Mouse (Mus musculus): ENCODE data around the gene Fam32a. TPM values are rescaled to one million over a fixed set of nuclear protein-coding genes. Genes with fewer than 3 reads are reported as not detected.

The Fam32a gene
- polyA plus RNA-seq, 1 experiment from 2014 or later: 70.9 TPM

DNA sequence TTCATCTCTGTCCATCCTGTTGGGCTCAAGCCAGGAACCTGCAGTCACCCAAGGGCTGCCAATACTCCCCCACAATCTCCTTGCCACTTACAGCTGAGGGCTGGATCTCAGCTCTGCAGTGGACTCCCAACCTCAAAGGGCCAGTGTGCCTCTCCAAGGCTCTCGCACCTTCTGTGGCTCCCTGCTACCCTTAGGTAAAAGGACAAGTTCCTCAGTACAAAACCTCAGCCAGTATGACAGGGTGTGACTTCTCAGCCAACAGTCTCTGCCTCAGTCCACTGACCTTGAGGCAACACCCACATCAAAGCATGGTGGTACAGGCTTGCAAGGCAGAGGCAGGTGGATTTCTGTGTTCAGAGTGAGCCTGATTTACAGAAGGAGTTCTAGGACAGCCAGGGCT lies 7.7 kb upstream of the Fam32a start:
- Histone ChIP-seq H3K4me2 (replicated peaks) (no peak overlapping the region), H3K4me3 (replicated peaks) (no peak overlapping the region), H3K27me3 (replicated peaks) (0 out of 2 replicates have a peak, but pooled peaks cover 2% of the 10 kb centered on the region), H3K27ac (no peak overlapping the region), H3K36me3 (no peaks in the 10 kb centered on the region), H3K4me1 (replicated peaks) (no peaks in the 10 kb centered on the region), H3K9me3 (no peaks in the 10 kb centered on the region), H3K9ac (no peak overlapping the region)
- WGBS: 68% methylated on average over 1 of the region's 1 CpGs
- no peak for ATAC-seq

DNA sequence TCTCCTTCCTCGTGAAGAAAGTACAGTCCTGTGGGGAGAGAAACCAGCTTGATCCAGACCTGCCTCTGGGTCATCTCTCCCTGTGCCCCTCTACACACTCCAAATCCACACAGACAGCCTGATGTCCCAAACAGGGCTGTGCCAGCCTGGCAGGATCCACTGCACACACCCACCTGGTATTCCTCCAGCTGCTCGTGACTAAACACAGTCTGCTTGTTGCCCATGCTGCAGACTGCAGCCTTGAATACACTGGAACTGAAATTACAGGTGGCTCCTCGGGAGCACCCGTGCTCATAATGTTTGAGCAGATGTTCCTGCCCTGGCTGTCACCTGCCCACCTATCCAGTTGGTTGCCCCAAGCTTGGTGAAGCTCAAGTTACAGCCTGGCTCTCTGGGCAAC lies 6.8 kb upstream of the Fam32a start, which contains the start of gene Cib3:
Gene Cib3, minus strand, starts transcription at position 87 of the 400 bp plus-strand sequence.
- H3K4me1 ChIP-seq (replicated peaks): no peaks in the 10 kb centered on the region
- no peak within 1 kb of the TSS for H3K27ac ChIP-seq
- ATAC-seq: no peak
- no peaks in the 10 kb centered on the region for H3K9me3 ChIP-seq
- no peak within 1 kb of the TSS for H3K4me2 ChIP-seq (replicated peaks)
- WGBS: 57% methylated on average over 4 of the region's 4 CpGs
- H3K36me3 ChIP-seq: no peaks in the 10 kb centered on the region
- H3K27me3 ChIP-seq (replicated peaks): 0 out of 2 replicates have a peak, but pooled peaks cover 2% of the 10 kb centered on the region
- H3K4me3 ChIP-seq (replicated peaks): no peak within 1 kb of the TSS
- H3K9ac ChIP-seq: no peak within 1 kb of the TSS

DNA sequence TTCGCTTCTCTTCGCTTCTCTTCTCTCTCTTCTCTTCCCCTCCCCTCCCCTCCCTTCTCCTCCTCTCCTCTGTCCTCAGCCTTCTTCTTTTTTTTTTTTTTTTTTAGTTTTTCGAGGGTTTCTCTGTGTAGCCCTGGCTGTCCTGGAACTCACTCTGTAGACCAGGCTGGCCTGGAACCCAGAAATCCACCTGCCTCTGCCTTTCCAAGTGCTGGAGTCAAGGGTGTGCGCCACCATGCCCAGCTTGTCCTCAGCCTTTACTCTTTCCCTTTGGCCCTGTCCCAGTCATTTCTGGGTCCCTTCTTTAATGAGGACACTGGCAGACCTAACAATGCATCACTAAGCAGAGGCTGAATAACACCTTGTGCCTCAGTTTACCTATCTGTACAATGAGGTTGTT lies 6.0 kb upstream of the Fam32a start, which contains the start of gene Gm11034:
Gene Gm11034, minus strand, starts transcription at position 101 of the 400 bp plus-strand sequence.
- H3K9me3 ChIP-seq: no peaks in the 10 kb centered on the region
- 71% methylated on average over 4 of the region's 4 CpGs for WGBS
- 0 out of 2 replicates have a peak, but pooled peaks cover 2% of the 10 kb centered on the region for H3K27me3 ChIP-seq (replicated peaks)
- H3K27ac ChIP-seq: no peak within 1 kb of the TSS
- no peaks in the 10 kb centered on the region for H3K36me3 ChIP-seq
- no peak for ATAC-seq
- H3K4me2 ChIP-seq (replicated peaks): no peak within 1 kb of the TSS
- no peak within 1 kb of the TSS for H3K9ac ChIP-seq
- no peaks in the 10 kb centered on the region for H3K4me1 ChIP-seq (replicated peaks)
- H3K4me3 ChIP-seq (replicated peaks): no peak within 1 kb of the TSS

DNA sequence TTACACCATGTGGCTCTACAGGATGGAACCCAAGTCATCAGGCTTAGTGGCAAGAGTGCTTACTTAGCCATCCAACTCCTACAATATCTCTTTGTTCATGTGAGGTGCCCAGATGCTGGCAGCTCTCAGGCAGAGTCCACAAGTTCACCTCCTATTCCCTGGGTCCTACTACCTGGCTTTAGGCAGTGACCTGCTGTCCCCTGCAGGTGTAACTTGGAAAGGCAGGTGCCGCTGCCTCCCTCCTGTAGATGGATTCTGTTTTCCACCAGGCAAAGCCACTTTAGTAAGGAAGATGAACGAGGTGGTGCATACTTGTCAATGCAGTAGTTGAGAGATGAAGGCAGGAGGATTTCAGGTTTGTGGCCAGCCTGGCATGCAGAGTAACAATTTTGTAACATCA lies 4.5 kb upstream of the Fam32a start:
- no peak for ATAC-seq
- Histone ChIP-seq H3K27me3 (replicated peaks) (0 out of 2 replicates have a peak, but pooled peaks cover 2% of the 10 kb centered on the region), H3K9ac (no peak overlapping the region), H3K4me1 (replicated peaks) (no peaks in the 10 kb centered on the region), H3K4me3 (replicated peaks) (no peak overlapping the region), H3K9me3 (no peaks in the 10 kb centered on the region), H3K36me3 (no peaks in the 10 kb centered on the region), H3K4me2 (replicated peaks) (no peak overlapping the region), H3K27ac (no peak overlapping the region)
- 47% methylated on average over 2 of the region's 2 CpGs for WGBS

DNA sequence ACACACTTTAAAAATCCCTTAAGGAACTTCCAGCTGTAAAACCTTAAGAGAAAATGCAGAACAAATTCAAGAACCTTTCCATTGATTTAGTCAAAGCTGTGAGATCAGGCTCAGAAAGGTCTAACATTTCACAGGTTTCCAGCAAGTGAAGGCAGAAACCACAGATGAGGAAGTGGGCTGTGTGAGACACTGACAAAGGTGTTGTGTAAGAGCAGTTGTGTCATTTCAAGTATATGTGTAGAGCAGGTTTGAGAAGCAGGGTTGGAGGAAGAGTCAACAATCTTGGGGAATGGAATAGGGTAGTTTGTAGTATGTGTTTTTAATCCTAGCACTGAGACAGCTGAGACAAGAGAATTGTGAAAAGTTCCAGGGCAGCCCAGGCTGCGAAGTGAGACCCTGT lies 3.7 kb upstream of the Fam32a start:
- H3K4me2 ChIP-seq (replicated peaks): no peak overlapping the region
- no peaks in the 10 kb centered on the region for H3K36me3 ChIP-seq
- H3K9me3 ChIP-seq: no peaks in the 10 kb centered on the region
- ATAC-seq: no peak
- no peak overlapping the region for H3K9ac ChIP-seq
- H3K27ac ChIP-seq: no peak overlapping the region
- WGBS: 48% methylated on average over 1 of the region's 1 CpGs
- H3K4me3 ChIP-seq (replicated peaks): no peak overlapping the region
- 0 out of 2 replicates have a peak, but pooled peaks cover 2% of the 10 kb centered on the region for H3K27me3 ChIP-seq (replicated peaks)
- H3K4me1 ChIP-seq (replicated peaks): peaks cover 7% of the 10 kb centered on the region; the same call in 1 of the 2 replicates

DNA sequence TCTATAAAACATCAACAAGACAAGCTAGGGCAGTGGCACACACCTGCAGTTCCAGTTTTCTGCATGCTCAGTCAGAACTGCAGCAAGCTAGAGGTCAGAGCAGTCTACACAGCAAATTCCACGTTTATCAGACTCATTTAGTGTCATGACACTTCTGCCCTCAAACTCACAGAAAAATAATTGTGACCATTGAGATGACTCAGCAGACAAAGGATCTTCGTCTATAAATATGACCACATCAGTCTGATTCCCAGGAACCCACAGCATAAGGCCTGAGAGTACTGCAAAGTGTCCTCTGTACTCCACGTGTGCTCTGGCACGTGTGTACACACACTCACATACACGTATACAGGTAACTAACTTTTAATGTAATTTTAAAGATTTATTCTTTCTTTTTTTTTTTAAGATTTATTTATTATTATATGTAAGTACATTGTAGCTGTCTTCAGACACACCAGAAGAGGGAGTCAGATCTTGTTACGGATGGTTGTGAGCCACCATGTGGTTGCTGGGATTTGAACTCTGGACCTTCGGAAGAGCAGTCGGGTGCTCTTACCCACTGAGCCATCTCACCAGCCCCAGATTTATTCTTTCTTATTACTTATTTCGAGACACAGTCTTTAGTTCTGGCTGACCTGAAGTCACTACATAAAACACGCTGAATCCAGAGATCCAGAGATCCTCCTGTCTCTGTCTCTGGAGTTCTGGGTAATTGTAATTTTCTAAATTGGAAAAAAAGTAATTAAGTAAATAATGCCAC lies 569 bp upstream of the Fam32a start:
- H3K4me3 ChIP-seq (replicated peaks): peak overlapping the region; percentile 74; the same call in 1 of the 2 replicates
- H3K9me3 ChIP-seq: no peaks in the 10 kb centered on the region
- H3K36me3 ChIP-seq: peaks cover 25% of the 10 kb centered on the region
- peak overlapping the region; percentile 70 for H3K4me2 ChIP-seq (replicated peaks)
- H3K27me3 ChIP-seq (replicated peaks): no peaks in the 10 kb centered on the region
- 79% methylated on average over 10 of the region's 10 CpGs for WGBS
- H3K9ac ChIP-seq: no peak overlapping the region
- peaks cover 11% of the 10 kb centered on the region; the same call in 1 of the 2 replicates for H3K4me1 ChIP-seq (replicated peaks)
- peak; percentile 9; the same call in 1 of the 2 replicates for ATAC-seq
- no peak overlapping the region for H3K27ac ChIP-seq

DNA sequence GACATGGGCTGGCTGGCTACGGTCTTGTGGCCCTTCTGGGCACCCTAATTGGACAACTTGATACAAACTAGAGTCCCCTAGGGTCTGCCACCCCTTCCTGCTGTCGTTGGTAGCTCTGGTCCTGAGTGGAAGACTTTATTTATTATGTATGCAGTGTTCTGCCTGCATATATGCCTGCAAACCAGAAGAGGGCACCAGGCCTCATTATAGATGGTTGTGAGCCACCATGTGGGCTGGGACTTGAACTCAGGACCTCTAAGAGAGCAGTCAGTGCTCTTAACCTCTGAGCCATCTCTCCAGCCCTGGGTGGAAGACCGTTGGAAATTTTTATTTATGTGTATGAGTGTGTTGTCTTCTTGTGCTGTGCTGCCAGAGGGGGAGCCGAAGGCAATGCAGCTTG lies 1.2 kb downstream of the Fam32a start:
- Histone ChIP-seq H3K4me2 (replicated peaks) (peak overlapping the region; percentile 70), H3K9me3 (no peaks in the 10 kb centered on the region), H3K4me3 (replicated peaks) (peak overlapping the region; percentile 74), H3K4me1 (replicated peaks) (peaks cover 11% of the 10 kb centered on the region; the same call in 1 of the 2 replicates), H3K27me3 (replicated peaks) (no peaks in the 10 kb centered on the region), H3K36me3 (peaks cover 29% of the 10 kb centered on the region), H3K9ac (no peak overlapping the region), H3K27ac (no peak overlapping the region)
- no peak for ATAC-seq
- 83% methylated on average over 4 of the region's 4 CpGs for WGBS

DNA sequence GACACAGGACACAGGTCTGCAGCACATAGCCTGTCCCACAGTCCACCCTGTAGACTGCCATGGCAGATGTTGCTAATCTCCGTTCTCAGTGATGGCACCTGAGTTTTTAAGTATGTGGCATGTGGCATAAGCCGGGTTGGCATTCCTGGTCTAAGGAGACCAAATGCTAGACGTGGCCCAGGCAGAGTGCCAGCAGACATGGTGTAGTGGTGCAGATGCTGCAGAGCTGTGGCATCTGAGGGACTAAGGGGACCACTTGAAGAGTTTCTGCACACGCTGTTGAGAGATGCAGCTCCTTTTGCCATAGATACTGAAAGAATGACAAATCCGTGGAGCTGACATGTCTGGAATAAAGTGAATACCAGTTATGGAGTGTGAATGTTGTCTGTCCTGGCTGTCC lies 3.1 kb downstream of the Fam32a start:
- ATAC-seq: no peak
- WGBS: 88% methylated on average over 5 of the region's 5 CpGs

DNA sequence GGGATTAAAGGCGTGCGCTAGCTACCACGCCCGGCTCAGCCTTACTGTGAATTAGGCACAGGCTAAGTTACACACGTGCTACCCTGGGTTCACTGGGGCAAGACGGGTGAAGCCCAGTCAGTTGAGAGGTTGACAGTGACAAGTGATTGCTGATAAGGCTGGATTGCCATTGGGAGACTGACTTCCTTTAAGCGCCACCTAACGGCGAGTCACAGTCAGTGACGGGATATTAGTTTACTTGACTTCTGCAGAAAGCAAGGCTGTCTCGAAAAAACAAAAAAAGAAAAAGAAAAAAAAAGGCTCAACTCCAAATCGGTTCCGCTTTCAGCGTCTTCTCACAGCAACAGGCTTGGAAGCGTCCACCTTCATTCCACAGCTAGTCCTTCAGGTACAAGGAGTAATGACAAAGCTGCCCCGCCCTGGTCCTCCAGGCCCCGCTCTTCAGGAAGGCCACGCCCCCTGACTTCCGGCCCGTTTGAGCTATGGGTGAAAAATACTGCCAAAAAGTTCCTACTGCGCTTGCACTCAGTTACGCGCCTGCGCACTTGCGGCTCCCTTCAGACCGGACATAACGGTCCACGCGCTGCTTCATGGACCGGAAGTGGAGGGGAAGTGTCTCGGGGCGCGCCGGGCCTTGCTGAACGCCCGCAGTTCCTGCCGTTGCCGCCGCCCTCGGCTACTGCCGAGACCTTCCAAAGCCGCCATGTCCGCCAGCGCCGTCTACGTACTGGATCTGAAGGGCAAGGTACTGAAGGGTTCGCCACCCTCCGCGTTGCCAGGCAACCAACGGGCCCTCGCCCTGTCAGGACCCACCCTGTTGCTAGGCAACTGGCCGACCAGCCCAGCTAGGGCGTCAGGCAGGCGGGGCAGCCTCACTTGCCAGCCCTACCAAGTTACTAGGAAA lies 20.2 kb downstream of the Fam32a start, which contains the start of gene Ap1m1:
Gene Ap1m1, plus strand, starts transcription at position 520 of the 904 bp plus-strand sequence.
- peak within 1 kb of the TSS; percentile 56 for H3K9ac ChIP-seq
- peaks cover 14% of the 10 kb centered on the region for H3K4me1 ChIP-seq (replicated peaks)
- ATAC-seq: peak; percentile 96
- no peaks in the 10 kb centered on the region for H3K27me3 ChIP-seq (replicated peaks)
- H3K4me2 ChIP-seq (replicated peaks): peak within 1 kb of the TSS; percentile 66
- peak within 1 kb of the TSS; percentile 65 for H3K4me3 ChIP-seq (replicated peaks)
- peak within 1 kb of the TSS; percentile 94 for H3K27ac ChIP-seq
- H3K9me3 ChIP-seq: no peaks in the 10 kb centered on the region
- no peaks in the 10 kb centered on the region for H3K36me3 ChIP-seq
- 1% methylated on average over 54 of the region's 54 CpGs for WGBS

More for the DNA sequence above, 3.1 kb downstream of the Fam32a start:
- H3K27me3 ChIP-seq (replicated peaks): no peaks in the 10 kb centered on the region
- H3K27ac ChIP-seq: no peak overlapping the region
- no peak overlapping the region for H3K4me3 ChIP-seq (replicated peaks)
- no peak overlapping the region for H3K4me2 ChIP-seq (replicated peaks)
- H3K9ac ChIP-seq: no peak overlapping the region
- H3K4me1 ChIP-seq (replicated peaks): peaks cover 11% of the 10 kb centered on the region; the same call in 1 of the 2 replicates
- H3K9me3 ChIP-seq: no peaks in the 10 kb centered on the region
- H3K36me3 ChIP-seq: peaks cover 29% of the 10 kb centered on the region

DNA sequence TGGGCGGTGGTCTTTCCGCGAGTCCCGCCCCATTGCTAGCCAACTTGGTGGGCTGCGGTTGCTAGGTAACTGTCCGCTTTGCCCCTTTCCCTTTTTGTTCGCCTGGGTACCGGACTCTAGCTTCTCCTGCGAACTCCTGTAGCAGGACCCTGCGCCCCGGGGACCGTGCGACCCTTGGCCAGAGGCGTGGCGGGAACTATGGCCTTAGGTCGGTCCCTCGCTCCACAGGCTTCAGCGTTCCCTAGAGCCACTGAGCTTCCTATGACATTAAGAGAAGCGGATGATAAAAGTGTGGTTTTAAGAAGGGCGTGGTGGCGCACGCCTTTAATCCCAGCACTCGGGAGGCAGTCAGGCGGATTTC lies 20.9 kb downstream of the Fam32a start:
- H3K4me2 ChIP-seq (replicated peaks): peak overlapping the region; percentile 66
- WGBS: under 1% methylated on average over 24 of the region's 24 CpGs
- H3K4me1 ChIP-seq (replicated peaks): peaks cover 14% of the 10 kb centered on the region
- peak; percentile 76 for ATAC-seq
- H3K4me3 ChIP-seq (replicated peaks): peak overlapping the region; percentile 65
- H3K9me3 ChIP-seq: no peaks in the 10 kb centered on the region
- H3K36me3 ChIP-seq: no peaks in the 10 kb centered on the region
- H3K27ac ChIP-seq: peak overlapping the region; percentile 94
- no peaks in the 10 kb centered on the region for H3K27me3 ChIP-seq (replicated peaks)
- H3K9ac ChIP-seq: peak overlapping the region; percentile 56

DNA sequence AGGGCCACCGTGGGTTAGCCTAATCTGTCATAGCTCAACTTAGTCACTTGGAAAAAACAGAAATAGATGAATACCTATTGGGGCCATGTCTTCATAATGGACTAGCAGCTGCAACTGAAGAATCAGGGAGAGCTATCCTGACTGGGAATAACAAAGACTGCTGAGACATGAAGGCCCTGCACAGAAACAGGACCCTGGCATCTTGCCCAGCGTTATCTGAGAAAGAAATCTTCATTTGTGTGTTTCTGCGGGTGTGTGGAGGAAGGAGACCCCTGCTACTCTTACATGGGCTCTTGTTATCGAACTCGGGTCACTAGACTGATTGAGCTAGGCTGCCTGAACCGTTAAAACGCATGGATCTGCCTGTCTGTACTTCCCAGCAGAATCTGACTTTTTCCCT lies 21.4 kb downstream of the Fam32a start:
- ATAC-seq: no peak
- peak overlapping the region; percentile 56; the same call in 1 of the 2 replicates for H3K9ac ChIP-seq
- H3K36me3 ChIP-seq: no peaks in the 10 kb centered on the region
- peak overlapping the region; percentile 66 for H3K4me2 ChIP-seq (replicated peaks)
- WGBS: 67% methylated on average over 7 of the region's 7 CpGs
- no peaks in the 10 kb centered on the region for H3K27me3 ChIP-seq (replicated peaks)
- H3K4me3 ChIP-seq (replicated peaks): peak overlapping the region; percentile 65
- H3K4me1 ChIP-seq (replicated peaks): peaks cover 14% of the 10 kb centered on the region
- H3K9me3 ChIP-seq: no peaks in the 10 kb centered on the region
- 0 out of 2 replicates have a peak overlapping the region, but pooled peaks have one; percentile 94 for H3K27ac ChIP-seq

DNA sequence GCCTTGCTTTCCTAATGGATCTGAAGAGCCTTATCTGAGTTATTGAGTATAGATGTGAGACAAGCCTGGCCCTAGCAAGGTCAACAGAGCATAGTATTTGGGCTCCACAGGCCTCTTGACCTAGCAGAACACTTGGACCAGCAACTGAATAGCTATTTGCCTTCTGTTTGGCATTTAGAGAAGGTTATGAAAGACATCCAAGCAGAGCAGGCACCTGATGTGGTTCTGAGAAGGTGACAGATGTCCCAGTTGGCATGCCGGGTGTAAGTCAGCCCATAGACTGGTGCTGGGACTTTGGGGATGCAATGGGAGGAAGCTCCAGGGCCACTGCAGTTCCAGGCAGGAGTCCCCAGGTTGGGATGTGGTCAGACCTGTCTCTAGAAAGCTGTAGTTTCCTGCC lies 22.7 kb downstream of the Fam32a start:
- no peaks in the 10 kb centered on the region for H3K36me3 ChIP-seq
- peaks cover 14% of the 10 kb centered on the region for H3K4me1 ChIP-seq (replicated peaks)
- no peak overlapping the region for H3K27ac ChIP-seq
- 96% methylated on average over 1 of the region's 1 CpGs for WGBS
- H3K9ac ChIP-seq: no peak overlapping the region
- H3K27me3 ChIP-seq (replicated peaks): no peaks in the 10 kb centered on the region
- no peaks in the 10 kb centered on the region for H3K9me3 ChIP-seq
- ATAC-seq: no peak
- H3K4me3 ChIP-seq (replicated peaks): no peak overlapping the region
- no peak overlapping the region for H3K4me2 ChIP-seq (replicated peaks)

Data from intestine, embryonic 15.5 days (tissue).